Mouse (Mus musculus) liver, postnatal 0 days (tissue): ENCODE results near the gene Klhl5.

Source experiments
- CTCF ChIP-seq: sonication (generic); IDR thresholded peaks from 2 replicates; pipeline ENCODE4 v1.5.1; 2016; ENCODE audit warnings: antibody characterized with exemption, low read depth
- EP300 ChIP-seq: IDR thresholded peaks from 2 replicates; pipeline ENCODE4 v1.6.1; 2016; ENCODE audit warnings: antibody characterized with exemption, low read depth, mild to moderate bottlenecking

DNA sequence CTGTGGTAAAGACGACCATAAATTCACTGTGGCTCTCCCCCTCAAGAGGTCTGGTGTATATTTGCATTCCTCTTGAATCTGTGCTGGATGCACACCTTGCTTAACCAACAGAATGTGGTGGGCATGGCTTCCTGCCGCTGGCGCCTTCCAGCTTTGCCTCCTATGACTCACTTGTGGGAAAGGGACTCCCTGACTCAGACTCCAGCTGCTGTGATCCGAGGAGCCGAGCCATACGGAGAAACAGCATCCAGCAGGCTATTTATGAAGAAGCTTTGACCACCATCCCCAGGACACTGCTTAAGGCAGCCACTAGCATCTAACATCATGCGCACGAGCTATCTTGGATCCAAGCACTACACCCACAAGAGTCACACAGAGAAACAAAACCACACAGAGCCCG lies 87.1 kb downstream of the Klhl5 start:
- no peak for TF ChIP-seq CTCF
- TF ChIP-seq EP300: no peak
